Mouse (Mus musculus) naive thymus-derived CD4-positive, alpha-beta T cell, adult 2 months (primary cell): ENCODE measurements around the gene Xcl1.

Experiments used
- DNase-seq: peaks from one replicate; pipeline ENCODE4 v3.0.0-alpha.2; 2011; ENCODE audit warnings: low read depth

The Xcl1 gene

DNA sequence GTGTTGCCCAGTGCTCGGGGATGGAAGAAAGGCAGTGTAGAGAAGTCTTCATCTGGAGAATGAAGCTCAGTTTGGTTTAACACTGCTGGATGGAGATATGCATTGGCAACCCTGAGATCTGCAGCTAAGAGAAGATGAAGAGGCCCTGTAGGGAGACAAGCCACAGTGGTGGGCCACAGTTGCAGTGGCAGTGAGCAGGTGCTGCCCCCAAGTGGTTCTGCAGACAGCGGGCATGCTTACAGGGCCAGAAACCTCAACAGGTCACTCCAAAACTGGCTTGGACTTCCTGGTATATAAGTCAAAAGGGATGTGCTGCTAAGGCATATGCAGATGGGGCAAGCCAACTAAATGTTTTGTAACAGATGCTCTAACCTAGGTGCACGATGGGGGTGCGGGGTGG, 30.3 kb downstream of the Xcl1 start:
- DNase-seq, result peak; percentile 49

DNA sequence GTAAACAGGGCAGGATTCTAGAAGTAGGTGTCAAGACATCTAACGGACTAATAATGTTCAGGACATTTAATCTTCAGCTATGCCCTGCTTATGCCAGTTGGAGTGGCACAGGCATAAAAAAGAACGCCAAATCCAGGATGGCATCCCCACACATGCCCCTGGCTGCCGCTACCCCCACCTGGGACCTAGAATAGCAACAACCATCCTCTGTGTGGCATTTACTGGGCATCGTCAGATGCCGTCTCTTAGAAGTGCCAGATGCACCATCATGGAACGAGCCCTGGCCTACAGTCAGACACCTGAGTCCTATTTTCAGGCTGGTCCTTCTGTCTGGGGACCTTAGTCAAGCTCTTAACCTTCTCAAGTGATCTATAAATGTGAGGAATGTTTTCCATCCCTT, 34.6 kb downstream of the Xcl1 start:
- no peak for DNase-seq

DNA sequence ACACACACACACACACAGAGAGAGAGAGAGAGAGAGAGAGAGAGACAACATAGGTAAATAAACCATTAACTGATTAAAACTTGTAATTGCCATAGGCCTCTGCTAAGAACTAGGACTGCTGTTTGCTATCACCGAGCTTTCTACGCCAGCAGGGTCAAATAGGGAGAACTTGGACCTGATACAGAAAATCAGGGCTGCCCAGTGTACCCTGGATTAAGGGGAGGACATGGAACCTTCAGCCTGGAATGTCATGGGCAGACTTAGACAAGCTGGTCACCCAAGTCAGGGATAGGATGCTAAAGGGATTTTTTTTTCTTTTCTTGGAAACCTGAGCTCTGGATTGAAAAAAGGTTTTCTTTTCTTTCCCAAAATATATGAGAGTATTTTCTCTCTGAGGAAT, 35.1 kb downstream of the Xcl1 start:
- no peak for DNase-seq

DNA sequence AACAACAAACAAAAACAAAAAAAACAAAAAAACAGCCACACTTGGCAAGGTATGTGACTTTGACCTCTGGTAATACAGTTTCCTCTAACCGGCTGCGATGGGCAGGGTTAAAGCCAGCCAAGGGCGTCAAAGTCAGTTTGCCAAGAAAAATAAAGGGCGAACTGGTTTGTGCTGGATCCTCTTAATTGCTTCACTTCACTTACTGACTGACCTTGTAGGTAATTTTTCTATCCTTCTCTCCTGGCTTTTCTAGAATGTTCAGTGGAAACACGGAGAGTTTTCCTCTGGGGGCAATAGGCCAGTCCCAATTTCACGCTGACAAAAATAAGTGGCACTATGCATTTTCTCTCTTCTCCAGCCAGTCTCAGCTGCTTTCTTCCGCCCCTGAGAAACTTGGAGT, 35.8 kb downstream of the Xcl1 start:
- no peak for DNase-seq

DNA sequence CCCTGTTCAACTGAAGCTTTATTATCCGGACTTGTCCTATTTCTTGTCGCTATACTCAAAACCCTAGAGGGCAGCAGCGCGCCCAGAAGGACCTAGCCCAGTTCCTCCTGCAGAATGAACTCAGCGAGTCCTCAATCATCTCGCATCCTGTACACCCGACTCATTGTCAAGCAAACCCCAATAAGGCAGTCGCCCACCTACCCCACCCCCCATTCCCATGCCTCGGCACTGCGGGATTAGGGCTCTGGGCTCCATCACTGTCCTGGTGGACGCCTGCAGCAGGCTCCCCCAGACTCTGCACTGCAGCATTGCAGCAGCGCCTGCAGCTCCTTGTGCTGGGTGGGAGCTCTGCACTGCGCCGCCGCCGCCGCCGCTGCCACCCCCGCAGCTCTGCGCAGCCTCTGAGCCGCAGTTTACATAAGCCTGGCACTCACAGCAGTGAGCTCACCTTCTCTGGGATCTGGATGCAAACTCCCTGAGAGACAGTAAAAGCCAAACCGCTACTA, 36.4 kb downstream of the Xcl1 start:
- peak; percentile 87 for DNase-seq

DNA sequence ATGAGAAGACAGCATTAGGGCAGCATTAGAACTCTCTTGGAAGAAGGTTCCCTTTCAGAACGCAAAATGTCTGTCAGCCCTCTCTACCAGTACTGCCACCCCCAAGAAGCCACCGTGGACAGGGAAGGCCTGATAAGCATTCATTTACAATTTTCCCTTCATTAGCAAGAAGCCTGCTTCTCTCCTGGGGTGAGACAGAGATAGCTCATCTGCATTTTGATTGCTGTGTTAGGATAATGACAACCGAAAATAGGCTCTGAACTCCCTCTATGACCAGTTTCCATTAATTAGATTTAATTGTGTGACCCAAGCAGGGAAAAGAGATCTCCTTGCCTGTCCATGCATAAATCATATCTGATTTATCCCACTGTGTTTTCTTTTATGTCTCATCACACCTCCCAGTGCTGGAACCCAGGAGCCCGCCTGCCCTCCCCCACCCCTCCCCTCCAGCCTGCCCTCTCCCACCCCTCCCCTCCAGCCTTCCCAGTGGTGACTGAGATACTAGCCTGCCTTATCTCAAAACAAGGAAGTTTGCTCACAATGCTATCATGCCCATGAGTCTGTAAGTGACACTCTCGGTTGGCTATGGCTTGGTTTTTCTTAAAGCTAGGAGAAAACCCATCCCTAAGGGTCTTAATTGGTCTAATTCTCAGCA, 38.0 kb downstream of the Xcl1 start:
- no peak for DNase-seq

DNA sequence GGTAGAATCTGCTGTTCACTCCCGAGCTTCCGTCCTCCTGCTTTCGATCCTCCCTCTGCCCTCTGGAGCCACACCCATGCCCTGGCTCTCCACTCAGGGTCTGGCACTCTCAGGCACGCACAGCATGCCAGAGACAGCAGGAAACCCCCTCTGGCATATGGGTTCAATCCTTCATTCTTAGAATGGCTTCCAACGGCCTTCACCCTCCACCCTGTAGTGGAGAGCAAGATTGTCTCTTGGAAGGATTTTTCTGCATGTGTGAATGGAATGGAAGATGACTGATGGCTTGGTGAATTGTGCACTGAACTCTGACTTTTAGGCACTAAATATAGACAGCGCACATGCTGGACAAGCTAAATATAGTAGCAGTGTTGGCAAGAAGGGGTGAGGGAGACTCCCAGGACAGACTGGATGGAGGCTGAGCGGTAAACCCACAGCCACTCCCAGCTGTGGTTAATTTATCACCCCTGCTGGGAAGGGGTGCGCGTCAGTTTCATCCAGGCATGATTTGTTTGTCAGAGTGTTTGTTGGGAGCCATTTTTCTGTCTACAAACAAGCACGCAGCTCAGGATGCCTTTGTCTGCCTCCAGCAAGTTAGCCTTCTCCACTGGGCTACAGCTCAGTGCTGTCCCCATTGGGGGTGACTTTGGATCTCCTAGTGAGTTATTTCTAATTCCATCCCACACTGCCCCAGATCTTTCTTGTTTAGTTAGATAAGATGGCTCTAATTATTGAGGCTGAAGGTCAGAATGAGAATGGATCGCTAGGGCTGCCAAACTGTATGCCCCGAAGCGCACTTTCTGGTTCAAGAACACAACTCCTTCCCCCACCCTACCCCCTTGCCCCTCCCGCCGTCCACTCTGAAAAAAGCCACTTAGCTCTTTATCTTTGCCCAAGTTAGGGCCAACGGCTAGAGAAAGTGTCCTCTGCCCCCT, 38.8 kb downstream of the Xcl1 start:
- no peak for DNase-seq

DNA sequence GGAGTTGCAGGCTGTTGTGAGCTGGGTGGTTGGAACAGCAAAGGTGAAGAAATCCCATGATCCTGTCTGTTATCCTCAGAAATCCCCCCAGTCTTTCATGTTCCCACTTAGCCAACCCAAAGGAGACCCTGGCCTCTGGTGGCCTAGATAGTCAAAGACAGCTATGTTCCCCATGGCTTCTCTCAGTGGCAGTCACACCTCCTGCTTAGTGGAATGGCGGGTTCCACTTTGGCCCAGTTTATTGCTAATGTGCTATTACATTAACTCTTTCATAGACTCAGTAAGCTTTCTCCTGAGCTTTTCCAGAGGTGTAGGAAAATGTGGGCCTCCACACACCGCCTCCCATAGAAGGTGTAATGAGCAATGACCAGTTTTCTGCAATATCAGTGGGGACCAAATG, 39.5 kb downstream of the Xcl1 start:
- DNase-seq, result no peak

DNA sequence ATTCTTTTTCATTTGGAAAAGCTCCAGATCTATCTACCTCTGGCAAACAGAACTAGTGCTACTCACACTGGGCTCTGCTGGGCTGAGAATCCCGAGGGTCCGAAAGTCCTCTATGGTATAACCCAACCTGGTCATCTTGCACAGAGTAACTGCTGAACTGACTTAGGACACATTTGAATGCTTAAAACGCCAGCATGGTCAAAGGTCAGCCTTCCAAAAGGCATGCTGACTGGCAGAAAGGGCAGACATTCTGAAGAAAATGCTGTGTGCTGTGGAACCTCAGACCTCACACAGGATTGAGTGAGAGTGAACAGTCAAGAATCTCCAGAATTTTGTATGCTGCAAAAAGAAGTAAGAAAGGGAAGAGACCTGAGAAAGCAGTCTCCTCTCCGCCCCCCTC, 45.0 kb downstream of the Xcl1 start:
- DNase-seq, result no peak

DNA sequence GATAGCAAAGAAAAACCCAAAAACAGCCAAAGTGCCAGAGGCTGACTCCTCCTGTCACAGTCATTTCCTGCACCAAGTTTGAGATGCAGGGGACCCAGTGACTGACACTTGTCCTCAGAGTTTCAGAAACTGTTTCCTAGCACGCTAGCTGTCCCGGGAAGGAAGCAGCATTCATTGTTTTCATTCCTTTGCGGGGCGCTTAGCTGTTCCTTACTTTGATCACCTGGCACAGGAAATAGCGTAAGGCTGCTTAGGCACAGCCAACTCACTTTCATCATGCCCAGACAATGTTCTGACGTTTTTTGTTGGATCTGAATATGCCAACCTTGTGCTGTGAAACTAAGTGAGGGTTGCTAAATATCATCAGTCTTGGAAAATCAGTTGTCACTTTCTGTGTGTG, 46.8 kb downstream of the Xcl1 start:
- peak; percentile 62 for DNase-seq

DNA sequence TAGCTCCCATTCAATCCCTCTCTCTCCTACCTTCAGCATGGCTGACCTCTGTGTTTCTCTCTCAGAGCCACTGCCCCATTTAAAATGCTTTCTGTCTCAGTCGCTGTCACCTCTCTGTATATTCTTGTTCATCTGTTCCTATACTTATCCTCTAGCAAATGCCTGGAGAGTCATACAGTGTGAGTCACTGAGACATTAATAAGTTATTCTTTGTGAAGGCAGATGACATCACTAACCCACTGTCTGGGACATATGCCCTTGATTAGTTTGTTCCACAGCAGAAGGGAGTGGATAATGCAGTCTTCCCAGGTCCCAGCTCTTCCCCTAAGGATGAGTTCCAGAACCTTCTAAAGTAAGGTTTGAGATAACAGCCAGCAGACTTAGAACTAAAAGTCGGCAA, 47.6 kb downstream of the Xcl1 start:
- no peak for DNase-seq

DNA sequence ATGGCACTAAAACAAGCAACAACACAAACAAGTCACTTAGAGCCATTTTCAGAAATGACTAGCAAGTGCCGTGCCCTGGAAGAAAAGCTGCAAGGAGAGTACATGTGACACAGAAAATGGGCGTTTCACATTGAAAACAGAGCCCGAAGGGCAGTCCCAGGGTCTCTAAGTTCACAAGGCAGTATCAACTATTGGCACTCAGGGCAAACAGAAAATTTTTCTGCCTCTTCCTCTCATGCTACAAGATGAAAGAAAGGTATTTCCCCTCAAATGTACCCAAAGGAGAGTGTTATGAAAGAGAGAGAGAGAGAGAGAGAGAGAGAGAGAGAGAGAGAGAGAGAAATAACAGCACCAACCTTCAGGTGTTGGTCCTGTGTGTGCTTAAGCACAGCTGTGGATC, 53.4 kb downstream of the Xcl1 start:
- peak; percentile 63 for DNase-seq
